Mouse (Mus musculus): ENCODE results near the gene Gm13769.
"Not testable (repeated sequence)": the region's sequence is repeated elsewhere in the genome, so short reads cannot be mapped to it uniquely, and the experiment has no call there.

Gene Gm13769

DNA sequence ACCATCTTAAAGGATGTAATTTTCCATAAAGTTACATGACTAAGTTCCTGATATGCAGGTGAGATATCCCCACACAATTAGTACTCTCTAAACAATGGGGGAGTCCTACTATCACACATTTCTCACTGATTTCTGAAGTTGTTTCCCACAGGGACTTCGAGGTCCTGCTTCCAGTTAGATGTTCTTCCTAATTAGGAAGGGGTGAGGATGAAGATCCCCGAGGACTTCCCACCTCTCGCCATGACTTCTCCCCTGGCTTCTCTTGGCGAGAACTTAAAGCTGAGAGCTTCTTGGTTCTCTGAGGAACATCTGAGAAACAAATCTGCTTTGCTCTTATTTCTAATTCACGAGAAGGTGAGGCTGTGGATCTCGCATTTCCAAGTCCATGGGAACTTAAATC is at the start of gene Gm13769:
TSS of gene Gm13769 (plus strand) at position 301 of the 400 bp plus-strand sequence.
- not testable (repeated sequence) for DNase-seq (ENCODE audit: low read depth, low spot score)

DNA sequence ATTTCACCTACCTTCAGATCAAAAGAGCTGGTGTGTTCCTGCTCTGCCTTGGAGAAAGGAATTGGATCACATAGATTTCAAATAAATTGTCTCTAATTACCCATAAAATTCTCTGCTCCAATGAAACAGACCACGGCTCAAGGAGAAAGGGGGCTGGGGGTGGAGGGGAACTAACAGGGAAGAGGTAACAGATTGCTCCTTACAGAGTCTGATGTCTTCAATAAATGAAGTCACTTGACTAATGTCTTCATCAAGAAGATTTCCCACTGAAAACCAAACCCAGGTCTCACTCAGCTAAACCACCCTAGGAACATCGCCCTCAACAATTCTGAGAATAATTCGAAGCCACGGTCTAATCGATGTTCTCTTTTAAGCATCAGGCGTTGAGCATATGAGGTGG is 29.3 kb upstream of the Gm13769 start, which contains the start of gene Olfr1272:
TSS of gene Olfr1272 (minus strand) at position 101 of the 400 bp plus-strand sequence.
- DNase-seq (ENCODE audit: low read depth, low spot score), result no peak

DNA sequence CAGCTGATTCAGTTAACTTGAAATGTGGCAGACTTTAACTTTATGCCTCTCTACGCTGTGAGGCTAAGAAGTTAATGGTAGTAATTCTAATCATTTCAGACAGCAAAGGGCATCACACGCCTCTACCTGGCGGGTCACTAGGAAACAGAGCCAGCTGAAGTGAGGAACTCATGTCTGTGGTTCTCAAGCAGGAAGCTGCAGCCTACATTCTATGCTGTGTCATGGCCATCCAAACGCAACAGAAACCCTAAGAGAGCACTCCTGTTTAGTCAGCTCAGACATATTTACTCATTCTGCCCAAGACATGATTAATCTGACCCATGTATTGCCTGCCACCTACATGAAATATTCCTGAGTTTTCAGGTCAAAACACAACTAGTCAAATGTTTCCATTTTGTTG is 24.7 kb downstream of the Gm13769 start:
- DNase-seq (ENCODE audit: low read depth, low spot score), result not testable (repeated sequence)

DNA sequence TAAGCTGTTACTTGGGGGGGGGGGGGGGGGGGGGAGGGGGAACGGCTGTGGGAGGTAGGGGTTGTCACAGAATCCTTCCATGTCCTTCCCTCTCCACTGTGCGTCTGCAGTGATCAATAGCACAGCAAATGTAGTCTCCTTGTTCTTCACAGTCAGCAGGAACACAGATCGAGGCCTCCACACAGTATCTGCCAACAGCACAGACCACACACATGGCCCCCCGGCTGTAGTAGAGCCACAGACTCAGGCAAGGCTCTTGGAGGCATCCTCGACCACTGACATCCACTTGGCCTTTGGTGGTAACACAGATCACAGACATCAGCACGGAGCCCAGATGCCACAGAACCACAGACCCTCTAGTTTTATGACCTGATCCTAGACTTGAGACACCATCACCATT is 29.0 kb downstream of the Gm13769 start:
- not testable (repeated sequence) for DNase-seq (ENCODE audit: low read depth, low spot score)

DNA sequence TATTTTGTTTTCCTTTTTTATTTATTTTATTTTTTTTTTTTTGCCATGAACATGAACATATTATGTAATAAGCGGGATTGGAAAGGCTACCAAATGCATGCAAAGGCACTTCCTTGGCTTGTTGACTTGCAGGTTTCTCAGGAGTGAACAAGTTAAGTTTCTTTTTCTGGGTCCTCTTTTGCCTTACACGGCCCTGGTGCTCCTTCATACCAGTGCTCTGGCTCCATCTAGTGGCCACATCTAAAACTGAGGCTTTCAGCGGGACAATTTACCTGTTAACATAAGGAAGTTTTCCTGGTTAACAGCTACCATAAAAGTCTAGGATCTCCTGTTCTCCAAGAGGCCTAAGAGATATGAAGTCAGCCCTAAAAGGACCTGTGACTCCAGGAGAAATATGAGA is 29.5 kb downstream of the Gm13769 start:
- DNase-seq (ENCODE audit: low read depth, low spot score), result not testable (repeated sequence)

DNA sequence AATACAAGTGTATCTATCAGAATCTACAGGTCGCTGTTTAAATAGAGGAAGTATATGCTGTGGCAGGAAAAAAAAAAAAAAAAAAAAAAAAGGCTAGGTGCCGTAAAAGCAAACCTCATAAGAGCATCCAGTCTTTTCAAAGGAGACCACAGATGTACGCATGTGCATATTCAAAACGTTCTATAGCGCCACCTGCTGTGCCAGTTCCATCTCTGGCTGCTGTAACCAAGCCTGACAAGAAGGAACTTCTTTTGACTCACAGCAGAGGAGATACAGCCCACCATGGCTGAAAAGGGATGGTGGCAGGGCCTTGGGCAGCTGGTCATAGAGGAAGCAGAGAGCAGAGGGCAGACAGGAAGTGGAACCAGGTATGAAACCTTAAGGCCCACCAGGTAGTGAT is 37.2 kb downstream of the Gm13769 start:
- DNase-seq (ENCODE audit: low read depth, low spot score), result not testable (repeated sequence)

DNA sequence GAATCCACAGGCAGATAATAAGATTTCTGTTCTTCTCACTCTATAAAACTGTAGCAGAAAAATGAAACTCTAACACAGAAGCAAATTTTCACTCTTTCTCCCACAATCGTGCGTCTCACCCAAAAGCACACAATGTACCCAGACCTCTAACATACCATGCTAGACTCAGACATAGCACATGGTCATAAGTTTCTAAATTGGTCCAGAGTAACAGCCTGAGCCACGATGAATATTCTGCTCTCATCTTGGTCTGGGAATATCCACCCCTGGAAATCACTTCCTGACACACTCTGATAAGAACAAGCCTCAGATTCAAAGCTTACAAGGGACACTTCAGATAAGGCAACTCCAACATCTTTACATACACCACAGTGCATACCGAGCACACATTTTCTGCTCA is 38.2 kb downstream of the Gm13769 start:
- not testable (repeated sequence) for DNase-seq (ENCODE audit: low read depth, low spot score)
